Mouse (Mus musculus) thymus, adult 2 months (tissue): ENCODE results near the gene Cfap157. TPM values are rescaled to one million over a fixed set of nuclear protein-coding genes. Genes with fewer than 3 reads are reported as not detected.

Source experiments
- DNase-seq: peaks from one replicate; pipeline ENCODE4 v3.0.0; 2021
- H3K27ac ChIP-seq: fragments of 200-500 bp; 2 replicates; pipeline ENCODE4 v1.5.1; 2012; ENCODE audit warnings: low read length, control low read depth; ENCODE audit not compliant: control insufficient read depth, insufficient read depth
- H3K27me3 ChIP-seq: fragments of 200-500 bp; 2 replicates; pipeline ENCODE4 v1.6.1; 2012; ENCODE audit warnings: mild to moderate bottlenecking, low read length, moderate library complexity, mixed read lengths; ENCODE audit not compliant: control insufficient read depth, insufficient read depth
- H3K36me3 ChIP-seq: fragments of 200-500 bp; 2 replicates; pipeline ENCODE4 v1.6.1; 2012; ENCODE audit warnings: mild to moderate bottlenecking, low read length, moderate library complexity; ENCODE audit not compliant: control insufficient read depth, insufficient read depth
- H3K4me1 ChIP-seq: fragments of 200-500 bp; replicated peaks from 2 replicates; pipeline ENCODE4 v1.6.1; 2012; ENCODE audit warnings: low read length; ENCODE audit not compliant: control insufficient read depth, insufficient read depth
- H3K4me3 ChIP-seq: fragments of 200-500 bp; 2 replicates; pipeline ENCODE4 v1.5.1; 2012; ENCODE audit warnings: mild to moderate bottlenecking, low read length, control low read depth, moderate library complexity; ENCODE audit not compliant: control insufficient read depth, insufficient read depth
- CTCF ChIP-seq: fragments of 200-500 bp; IDR thresholded peaks from 2 replicates; pipeline ENCODE4 v1.5.1; 2012; ENCODE audit warnings: mild to moderate bottlenecking, control low read depth, low read length, moderate library complexity, borderline replicate concordance; ENCODE audit not compliant: control insufficient read depth, poor library complexity, insufficient read depth; ENCODE audit errors: extremely low read depth
- POLR2A ChIP-seq: fragments of 200-500 bp; IDR thresholded peaks from 2 replicates; pipeline ENCODE4 v1.6.1; 2012; ENCODE audit warnings: mild to moderate bottlenecking, low read length, control low read depth, moderate library complexity; ENCODE audit not compliant: control insufficient read depth, poor library complexity, insufficient read depth; ENCODE audit errors: extremely low read depth
- WGBS: fragments of 180-500 bp; shearing (Covaris S2); methylation state at CpG from one replicate; pipeline ENCODE4 v1.1.7; 2018; 5-methylcytosine and 5-hydroxymethylcytosine counted together
- polyA plus RNA-seq: library from polyadenylated mRNA; depleted of rRNA; stranded (reverse); fragments of >200 nt; gene quantifications from 2 replicates; pipeline ENCODE4 v1.2.3, GENCODE M21; 2012; rRNA removed

The Cfap157 gene
- 0.11 and 0.27 TPM in 2 replicates for polyA plus RNA-seq

- Histone ChIP-seq H3K4me1 (peaks cover 37% of the 10 kb centered on the region), H3K27me3 (no peaks in the 10 kb centered on the region), H3K36me3 (no peaks in the 10 kb centered on the region), H3K27ac (no peak within 1 kb of the TSS; the same call in 1 of the 2 replicates), H3K4me3 (no peak within 1 kb of the TSS)
- DNase-seq, result no peak
- WGBS, result 83% methylated on average over 4 of the region's 4 CpGs
- no peak for TF ChIP-seq CTCF
Observed at GRCm38 (mm10) chr2:32784048-32784681, at the start of gene Cfap157. Gene Cfap157 (minus strand): TSS chr2:32784428.

DNA sequence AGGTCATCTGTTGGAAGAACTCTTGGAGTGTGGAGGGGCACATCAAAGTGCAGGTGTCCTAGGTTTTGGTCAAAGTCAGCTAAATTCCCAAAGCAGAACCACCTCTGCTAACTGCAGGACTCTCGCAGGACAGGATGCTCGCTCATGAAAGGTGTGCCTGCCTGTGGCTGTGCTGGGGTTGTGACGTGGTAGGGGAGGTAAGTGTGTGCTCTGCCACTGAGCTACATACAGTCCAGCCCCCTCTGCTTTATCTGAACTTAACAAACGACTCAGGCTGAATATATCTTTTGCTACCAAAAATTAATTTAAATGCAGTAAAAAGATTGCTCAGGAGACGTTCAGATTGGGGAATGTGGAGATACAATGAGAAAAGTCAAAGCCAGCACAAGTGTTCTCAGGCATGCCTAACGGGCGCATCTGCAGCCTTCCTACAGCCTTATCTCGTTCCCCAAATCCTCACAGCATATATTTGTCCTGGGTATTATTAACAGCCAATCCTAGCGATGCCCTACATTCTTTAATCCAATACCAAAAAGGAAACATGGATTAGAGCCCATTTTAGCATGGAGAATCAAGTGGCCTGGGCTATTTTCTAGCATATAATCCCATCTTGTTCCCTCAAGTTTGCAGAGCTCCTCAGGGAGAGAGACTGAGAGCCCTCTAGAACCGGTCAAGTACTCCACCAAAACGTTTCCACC is 44.9 kb upstream of the Cfap157 start:
- H3K27ac ChIP-seq, result no peak overlapping the region
- H3K36me3 ChIP-seq, result no peaks in the 10 kb centered on the region
- H3K4me1 ChIP-seq, result no peaks in the 10 kb centered on the region; the same call in 1 of the 2 replicates
- H3K27me3 ChIP-seq, result no peaks in the 10 kb centered on the region
- no peak for TF ChIP-seq CTCF
- no peak for TF ChIP-seq POLR2A
- 91% methylated on average over 11 of the region's 11 CpGs for WGBS
- no peak overlapping the region for H3K4me3 ChIP-seq
- DNase-seq, result no peak

- Histone ChIP-seq H3K27ac (no peak overlapping the region), H3K4me1 (no peaks in the 10 kb centered on the region), H3K36me3 (no peaks in the 10 kb centered on the region), H3K27me3 (no peaks in the 10 kb centered on the region), H3K4me3 (no peak overlapping the region)
- DNase-seq, result no peak
- TF ChIP-seq CTCF, result no peak
- no peak for TF ChIP-seq POLR2A
- WGBS, result 99% methylated on average over 6 of the region's 6 CpGs
Observed at GRCm38 (mm10) chr2:32825796-32826195, 41.6 kb upstream of the Cfap157 start.

- TF ChIP-seq CTCF, result no peak
- no peak for TF ChIP-seq POLR2A
- DNase-seq, result no peak
- WGBS, result 75% methylated on average over 1 of the region's 1 CpGs
- Histone ChIP-seq H3K4me3 (no peak overlapping the region), H3K36me3 (no peaks in the 10 kb centered on the region), H3K4me1 (no peaks in the 10 kb centered on the region), H3K27ac (no peak overlapping the region), H3K27me3 (no peaks in the 10 kb centered on the region)
Observed at GRCm38 (mm10) chr2:32824778-32825177, 40.5 kb upstream of the Cfap157 start.

- Histone ChIP-seq H3K27me3 (no peaks in the 10 kb centered on the region), H3K36me3 (no peaks in the 10 kb centered on the region), H3K4me1 (no peaks in the 10 kb centered on the region), H3K27ac (no peak overlapping the region), H3K4me3 (no peak overlapping the region)
- WGBS, result 87% methylated on average over 8 of the region's 8 CpGs
- TF ChIP-seq CTCF (no peak), POLR2A (no peak)
- DNase-seq, result no peak
Observed at GRCm38 (mm10) chr2:32824181-32824580, 40.0 kb upstream of the Cfap157 start.

GRCm38 (mm10) chr2:32823579-32824154 is 39.4 kb upstream of the Cfap157 start:
- Histone ChIP-seq H3K27ac (no peak overlapping the region), H3K27me3 (no peaks in the 10 kb centered on the region), H3K36me3 (no peaks in the 10 kb centered on the region), H3K4me1 (no peaks in the 10 kb centered on the region), H3K4me3 (no peak overlapping the region)
- no peak for TF ChIP-seq CTCF
- no peak for DNase-seq
- WGBS, result 93% methylated on average over 8 of the region's 8 CpGs
